Mouse (Mus musculus): ENCODE data around the gene Gins3.

- TF ChIP-seq CHD2 (IDR thresholded peaks at IDR 0.05; ENCODE audit: low read depth, low read length) (no peak), ZNF384 (IDR thresholded peaks at IDR 0.05; ENCODE audit: low read depth, low read length) (no peak), ZC3H11A (IDR thresholded peaks at IDR 0.05; ENCODE audit: borderline replicate concordance, low read depth, low read length) (no peak), HCFC1 (IDR thresholded peaks at IDR 0.05; ENCODE audit: borderline replicate concordance, insufficient read depth, low read length) (no peak), MAFK (IDR thresholded peaks at IDR 0.05; ENCODE audit: insufficient read depth, low read depth, low read length) (no peak)
Measured at GRCm38 (mm10) chr8:95590539-95590938, 42.7 kb upstream of the Gins3 start.

All from ES-E14 (cell line).